Mouse (Mus musculus) limb, embryonic 12.5 days (tissue): ENCODE measurements at regions not wholly inside any gene's neighbourhood (a gene's known extent, or its start where the extent isn't known, plus 50 kb on each side); places are given as distances from the start of the nearest gene placed in this dataset.

Experiments
- ATAC-seq: fragments of 200-750 bp; cut with Nextera tagmentation; 2 replicates; pipeline ENCODE4 v1.8.0; 2017; ENCODE audit warnings: low read depth, moderate TSS enrichment; ENCODE audit not compliant: insufficient number of reproducible peaks, insufficient read depth, low FRiP score, low TSS enrichment
- H3K27ac ChIP-seq: fragments of 300-500 bp; sonication (generic); 2 replicates; pipeline ENCODE4 v1.5.1; 2016; ENCODE audit warnings: mild to moderate bottlenecking, moderate library complexity
- H3K27me3 ChIP-seq: fragments of 300-500 bp; sonication (generic); 2 replicates; pipeline ENCODE4 v1.6.1; 2016; ENCODE audit warnings: mild to moderate bottlenecking, moderate library complexity
- H3K36me3 ChIP-seq: fragments of 300-500 bp; sonication (generic); 2 replicates; pipeline ENCODE4 v1.6.1; 2016; ENCODE audit warnings: mild to moderate bottlenecking, moderate library complexity
- H3K4me1 ChIP-seq: fragments of 300-500 bp; sonication (generic); replicated peaks from 2 replicates; pipeline ENCODE4 v1.6.1; 2016
- H3K4me2 ChIP-seq: fragments of 300-500 bp; sonication (generic); 2 replicates; pipeline ENCODE4 v1.6.1; 2016; ENCODE audit warnings: mild to moderate bottlenecking, moderate library complexity
- H3K4me3 ChIP-seq: fragments of 300-500 bp; sonication (generic); replicated peaks from 2 replicates; pipeline ENCODE4 v1.5.1; 2016; ENCODE audit warnings: mild to moderate bottlenecking
- H3K9ac ChIP-seq: fragments of 300-500 bp; sonication (generic); replicated peaks from 2 replicates; pipeline ENCODE4 v1.6.1; 2016; ENCODE audit warnings: mild to moderate bottlenecking, moderate library complexity
- H3K9me3 ChIP-seq: fragments of 300-500 bp; sonication (generic); 2 replicates; pipeline ENCODE4 v1.6.1; 2016; ENCODE audit warnings: mild to moderate bottlenecking, moderate library complexity
- WGBS: fragments of 180-500 bp; shearing (Covaris S2); methylation state at CpG from one replicate; pipeline ENCODE4 v1.1.7; 2016; 5-methylcytosine and 5-hydroxymethylcytosine counted together

- Histone ChIP-seq H3K4me2 (no peak overlapping the region), H3K27ac (no peak overlapping the region), H3K4me1 (no peaks in the 10 kb centered on the region), H3K36me3 (no peaks in the 10 kb centered on the region), H3K4me3 (no peak overlapping the region), H3K27me3 (no peaks in the 10 kb centered on the region), H3K9ac (no peak overlapping the region), H3K9me3 (no peaks in the 10 kb centered on the region)
- 71% methylated on average over 2 of the region's 2 CpGs for WGBS
- ATAC-seq, result no peak
Observed at GRCm38 (mm10) chr14:98728863-98729262, 265.3 kb downstream of the Rpl36a-ps1 start.

- H3K27me3 ChIP-seq, result no peaks in the 10 kb centered on the region
- H3K4me2 ChIP-seq, result no peak overlapping the region
- no peak overlapping the region for H3K27ac ChIP-seq
- H3K4me3 ChIP-seq, result no peak overlapping the region
- WGBS, result 87% methylated on average over 9 of the region's 9 CpGs
- no peaks in the 10 kb centered on the region for H3K9me3 ChIP-seq
- no peaks in the 10 kb centered on the region for H3K4me1 ChIP-seq
- H3K36me3 ChIP-seq, result no peaks in the 10 kb centered on the region
- ATAC-seq, result no peak
- no peak overlapping the region for H3K9ac ChIP-seq
Observed at GRCm38 (mm10) chr14:98722481-98722880, 271.6 kb downstream of the Rpl36a-ps1 start.

- Histone ChIP-seq H3K4me3 (no peak overlapping the region), H3K9me3 (no peaks in the 10 kb centered on the region), H3K27me3 (no peaks in the 10 kb centered on the region), H3K4me1 (no peaks in the 10 kb centered on the region), H3K27ac (no peak overlapping the region), H3K4me2 (no peak overlapping the region), H3K36me3 (no peaks in the 10 kb centered on the region), H3K9ac (no peak overlapping the region)
- no peak for ATAC-seq
- 88% methylated on average over 2 of the region's 2 CpGs for WGBS
Observed at GRCm38 (mm10) chr14:98721033-98721432, 273.1 kb downstream of the Rpl36a-ps1 start.

- ATAC-seq, result no peak
- 79% methylated on average over 2 of the region's 2 CpGs for WGBS
- H3K9me3 ChIP-seq, result no peaks in the 10 kb centered on the region
Observed at GRCm38 (mm10) chr14:98708045-98708444, 286.1 kb downstream of the Rpl36a-ps1 start.

GRCm38 (mm10) chr14:98707574-98707973 lies 286.5 kb downstream of the Rpl36a-ps1 start:
- Histone ChIP-seq H3K36me3 (no peaks in the 10 kb centered on the region), H3K4me3 (no peak overlapping the region), H3K27me3 (no peaks in the 10 kb centered on the region), H3K9me3 (no peaks in the 10 kb centered on the region), H3K9ac (no peak overlapping the region), H3K4me2 (no peak overlapping the region), H3K27ac (no peak overlapping the region), H3K4me1 (no peaks in the 10 kb centered on the region)
- 92% methylated on average over 4 of the region's 4 CpGs for WGBS
- no peak for ATAC-seq

More at GRCm38 (mm10) chr14:98708045-98708444, 286.1 kb downstream of the Rpl36a-ps1 start:
- Histone ChIP-seq H3K27me3 (no peaks in the 10 kb centered on the region), H3K4me3 (no peak overlapping the region), H3K27ac (no peak overlapping the region), H3K4me1 (no peaks in the 10 kb centered on the region), H3K4me2 (no peak overlapping the region), H3K36me3 (no peaks in the 10 kb centered on the region), H3K9ac (no peak overlapping the region)

GRCm38 (mm10) chr14:98703289-98703688 lies 290.8 kb downstream of the Rpl36a-ps1 start:
- H3K36me3 ChIP-seq, result no peaks in the 10 kb centered on the region
- H3K4me3 ChIP-seq, result no peak overlapping the region
- 86% methylated on average over 6 of the region's 6 CpGs for WGBS
- ATAC-seq, result no peak
- H3K4me1 ChIP-seq, result no peaks in the 10 kb centered on the region
- no peaks in the 10 kb centered on the region for H3K27me3 ChIP-seq
- no peak overlapping the region for H3K4me2 ChIP-seq
- no peaks in the 10 kb centered on the region for H3K9me3 ChIP-seq
- H3K27ac ChIP-seq, result no peak overlapping the region
- no peak overlapping the region for H3K9ac ChIP-seq

- ATAC-seq, result no peak
- Histone ChIP-seq H3K4me1 (no peaks in the 10 kb centered on the region), H3K36me3 (no peaks in the 10 kb centered on the region), H3K4me3 (no peak overlapping the region), H3K9ac (no peak overlapping the region), H3K4me2 (no peak overlapping the region), H3K27ac (no peak overlapping the region), H3K9me3 (0 out of 2 replicates have a peak, but pooled peaks cover 2% of the 10 kb centered on the region), H3K27me3 (no peaks in the 10 kb centered on the region)
- WGBS, result 74% methylated on average over 4 of the region's 4 CpGs
Observed at GRCm38 (mm10) chr14:98656533-98656932, 337.6 kb downstream of the Rpl36a-ps1 start.

GRCm38 (mm10) chr14:98654191-98654809 lies 339.8 kb downstream of the Rpl36a-ps1 start:
- Histone ChIP-seq H3K27me3 (no peaks in the 10 kb centered on the region), H3K9me3 (no peaks in the 10 kb centered on the region), H3K9ac (no peak overlapping the region), H3K36me3 (no peaks in the 10 kb centered on the region), H3K4me2 (no peak overlapping the region), H3K4me3 (no peak overlapping the region), H3K4me1 (no peaks in the 10 kb centered on the region), H3K27ac (no peak overlapping the region)
- WGBS, result 79% methylated on average over 6 of the region's 6 CpGs
- ATAC-seq, result no peak

GRCm38 (mm10) chr14:98651221-98651620 lies 342.9 kb downstream of the Rpl36a-ps1 start:
- Histone ChIP-seq H3K27me3 (no peaks in the 10 kb centered on the region), H3K27ac (no peak overlapping the region), H3K4me2 (no peak overlapping the region), H3K4me1 (no peaks in the 10 kb centered on the region), H3K4me3 (no peak overlapping the region), H3K36me3 (no peaks in the 10 kb centered on the region), H3K9ac (no peak overlapping the region), H3K9me3 (no peaks in the 10 kb centered on the region)
- 84% methylated on average over 6 of the region's 6 CpGs for WGBS
- no peak for ATAC-seq

- WGBS, result 88% methylated on average over 4 of the region's 4 CpGs
- H3K36me3 ChIP-seq, result no peaks in the 10 kb centered on the region
- no peaks in the 10 kb centered on the region for H3K27me3 ChIP-seq
- no peak overlapping the region for H3K9ac ChIP-seq
- H3K27ac ChIP-seq, result no peak overlapping the region
- H3K4me3 ChIP-seq, result no peak overlapping the region
- no peaks in the 10 kb centered on the region for H3K4me1 ChIP-seq
- no peak overlapping the region for H3K4me2 ChIP-seq
- ATAC-seq, result no peak
- H3K9me3 ChIP-seq, result no peaks in the 10 kb centered on the region
Observed at GRCm38 (mm10) chr14:98650520-98650919, 343.6 kb downstream of the Rpl36a-ps1 start.

GRCm38 (mm10) chr14:98647614-98648013 lies 346.5 kb downstream of the Rpl36a-ps1 start:
- H3K9ac ChIP-seq, result no peak overlapping the region
- H3K4me2 ChIP-seq, result no peak overlapping the region
- H3K36me3 ChIP-seq, result no peaks in the 10 kb centered on the region
- H3K27ac ChIP-seq, result no peak overlapping the region
- WGBS, result 79% methylated on average over 4 of the region's 4 CpGs
- H3K9me3 ChIP-seq, result no peaks in the 10 kb centered on the region
- 0 out of 2 replicates have a peak, but pooled peaks cover 3% of the 10 kb centered on the region for H3K4me1 ChIP-seq
- no peak overlapping the region for H3K4me3 ChIP-seq
- H3K27me3 ChIP-seq, result no peaks in the 10 kb centered on the region
- no peak for ATAC-seq

- ATAC-seq, result no peak
- no peak overlapping the region for H3K4me2 ChIP-seq
- 23% methylated on average over 1 of the region's 1 CpGs for WGBS
Observed at GRCm38 (mm10) chr14:98643756-98644155, 350.4 kb downstream of the Rpl36a-ps1 start.

More at GRCm38 (mm10) chr14:98643756-98644155, 350.4 kb downstream of the Rpl36a-ps1 start:
- H3K9ac ChIP-seq, result no peak overlapping the region
- 0 out of 2 replicates have a peak, but pooled peaks cover 3% of the 10 kb centered on the region for H3K4me1 ChIP-seq
- H3K27ac ChIP-seq, result no peak overlapping the region
- no peaks in the 10 kb centered on the region for H3K27me3 ChIP-seq
- H3K4me3 ChIP-seq, result no peak overlapping the region
- no peaks in the 10 kb centered on the region for H3K9me3 ChIP-seq
- H3K36me3 ChIP-seq, result no peaks in the 10 kb centered on the region
